Mouse (Mus musculus): ENCODE measurements around the gene Zfp92. TPM values are rescaled to one million over a fixed set of nuclear protein-coding genes. Genes with fewer than 3 reads are reported as not detected.
"Not testable (repeated sequence)": the region's sequence is repeated elsewhere in the genome, so short reads cannot be mapped to it uniquely, and the experiment has no call there.

Zfp92 gene
- under 1 TPM; 0.04 TPM for total RNA-seq (2021)
- long read RNA-seq, experiment 1, result 0 reads
- long read RNA-seq, experiment 2, result 0 reads

- intact Hi-C loops (cut with DNase I; ENCODE audit: low total_unique reads), result no loop called here
- no peak for DNase-seq
These were observed at the start of gene Zfp92 for GRCm38 (mm10) chrX:73410880-73411517. Gene Zfp92 (plus strand): TSS chrX:73411096.

GRCm38 (mm10) chrX:73363291-73363690 is 47.6 kb upstream of the Zfp92 start:
- no peak for DNase-seq
- intact Hi-C loops (cut with DNase I; ENCODE audit: low total_unique reads), result no loop called here

- intact Hi-C loops (cut with DNase I; ENCODE audit: low total_unique reads), result no loop called here
These were observed 26.5 kb upstream of the Zfp92 start for GRCm38 (mm10) chrX:73384419-73384818.

GRCm38 (mm10) chrX:73384924-73385323 is 26.0 kb upstream of the Zfp92 start:
- no peak for DNase-seq
- intact Hi-C loops (cut with DNase I; ENCODE audit: low total_unique reads), result no loop called here

More at GRCm38 (mm10) chrX:73384419-73384818, 26.5 kb upstream of the Zfp92 start:
- no peak for DNase-seq

- DNase-seq, result peak; percentile 16
- intact Hi-C loops (cut with DNase I; ENCODE audit: low total_unique reads), result no loop called here
These were observed 19.4 kb upstream of the Zfp92 start for GRCm38 (mm10) chrX:73391481-73391880.

GRCm38 (mm10) chrX:73396446-73396845 is 14.4 kb upstream of the Zfp92 start:
- no peak for DNase-seq
- intact Hi-C loops (cut with DNase I; ENCODE audit: low total_unique reads), result no loop called here

GRCm38 (mm10) chrX:73398636-73399035 is 12.3 kb upstream of the Zfp92 start, which contains the start of gene Gm18336:
Gene Gm18336 (minus strand): TSS chrX:73398736.
- DNase-seq; intact Hi-C loops (cut with DNase I; ENCODE audit: low total_unique reads): not testable (repeated sequence)

- no peak for DNase-seq
- intact Hi-C loops (cut with DNase I; ENCODE audit: low total_unique reads), result no loop called here
These were observed 9.9 kb upstream of the Zfp92 start for GRCm38 (mm10) chrX:73400951-73401350.

GRCm38 (mm10) chrX:73401616-73402015 is 9.3 kb upstream of the Zfp92 start:
- no peak for DNase-seq
- intact Hi-C loops (cut with DNase I; ENCODE audit: low total_unique reads), result no loop called here

GRCm38 (mm10) chrX:73412767-73413166 is 1.9 kb downstream of the Zfp92 start:
- DNase-seq, result no peak
- intact Hi-C loops (cut with DNase I; ENCODE audit: low total_unique reads), result no loop called here

GRCm38 (mm10) chrX:73430036-73430435 is 19.1 kb downstream of the Zfp92 start:
- no peak for DNase-seq
- intact Hi-C loops (cut with DNase I; ENCODE audit: low total_unique reads), result loop anchor here (10.0 kb wide), 1 partner anchor 115 kb away; no protein-coding TSS in a partner anchor

GRCm38 (mm10) chrX:73432850-73433249 is 22.0 kb downstream of the Zfp92 start:
- intact Hi-C loops (cut with DNase I; ENCODE audit: low total_unique reads), result loop anchor here (10.0 kb wide), 1 partner anchor 118 kb away; no protein-coding TSS in a partner anchor

GRCm38 (mm10) chrX:73435252-73435651 is 24.4 kb downstream of the Zfp92 start, which contains the start of gene Trex2:
Gene Trex2 (minus strand): TSS chrX:73435344.
- DNase-seq, result no peak

More at GRCm38 (mm10) chrX:73432850-73433249, 22.0 kb downstream of the Zfp92 start:
- no peak for DNase-seq

GRCm38 (mm10) chrX:73441428-73441827 is 30.5 kb downstream of the Zfp92 start:
- no peak for DNase-seq
- intact Hi-C loops (cut with DNase I; ENCODE audit: low total_unique reads), result no loop called here

More at GRCm38 (mm10) chrX:73435252-73435651, 24.4 kb downstream of the Zfp92 start, which contains the start of gene Trex2:
- intact Hi-C loops (cut with DNase I; ENCODE audit: low total_unique reads), result loop anchor here (10.0 kb wide), 1 partner anchor 120 kb away; no protein-coding TSS in a partner anchor

- intact Hi-C loops (cut with DNase I; ENCODE audit: low total_unique reads), result no loop called here
- DNase-seq, result peak; percentile 64
These were observed 41.1 kb downstream of the Zfp92 start for GRCm38 (mm10) chrX:73451949-73452348.

- peak; percentile 92 for DNase-seq
- intact Hi-C loops (cut with DNase I; ENCODE audit: low total_unique reads), result loop anchor here (5.0 kb wide), 1 partner anchor 33 kb away; no protein-coding TSS in a partner anchor
These were observed 48.0 kb downstream of the Zfp92 start, which contains the start of gene Haus7 for GRCm38 (mm10) chrX:73458877-73459392. Gene Haus7 (minus strand): TSS chrX:73459044.

- intact Hi-C loops (cut with DNase I; ENCODE audit: low total_unique reads), result no loop called here
- no peak for DNase-seq
These were observed 49.9 kb downstream of the Zfp92 start for GRCm38 (mm10) chrX:73460792-73461191.

- intact Hi-C loops (cut with DNase I; ENCODE audit: low total_unique reads), result no loop called here
- DNase-seq, result peak; percentile 62
These were observed 54.7 kb downstream of the Zfp92 start for GRCm38 (mm10) chrX:73465483-73466186.

- intact Hi-C loops (cut with DNase I; ENCODE audit: low total_unique reads), result no loop called here
- peak; percentile 60 for DNase-seq
These were observed 56.7 kb downstream of the Zfp92 start for GRCm38 (mm10) chrX:73467446-73468241.

All from gastrocnemius, postnatal 14 days (tissue).